Mouse (Mus musculus) kidney, adult 2 months (tissue): ENCODE results near the gene Ikbke. TPM values are rescaled to one million over a fixed set of nuclear protein-coding genes. Genes with fewer than 3 reads are reported as not detected.

Experiments used
- DNase-seq: peaks from one replicate; pipeline ENCODE4 v3.0.0; 2021
- H3K27ac ChIP-seq: fragments of 200-500 bp; 2 replicates; pipeline ENCODE4 v1.5.1; 2012; ENCODE audit warnings: low read depth, low read length, control low read depth, inconsistent platforms; ENCODE audit not compliant: insufficient read depth
- H3K27me3 ChIP-seq: fragments of 200-500 bp; replicated peaks from 2 replicates; pipeline ENCODE4 v1.6.1; 2012; ENCODE audit warnings: mild to moderate bottlenecking, moderate library complexity, low read length, inconsistent platforms; ENCODE audit not compliant: control insufficient read depth, insufficient read depth
- H3K36me3 ChIP-seq: fragments of 200-500 bp; 2 replicates; pipeline ENCODE4 v1.6.1; 2012; ENCODE audit warnings: mild to moderate bottlenecking, moderate library complexity, low read length, inconsistent platforms; ENCODE audit not compliant: control insufficient read depth, insufficient read depth
- H3K4me1 ChIP-seq: fragments of 200-500 bp; 2 replicates; pipeline ENCODE4 v1.6.1; 2011; ENCODE audit warnings: low read length; ENCODE audit not compliant: control insufficient read depth, insufficient read depth
- H3K4me3 ChIP-seq: fragments of 200-500 bp; 2 replicates; pipeline ENCODE4 v1.5.1; 2011; ENCODE audit warnings: mild to moderate bottlenecking, low read depth, low read length, control low read depth; ENCODE audit not compliant: insufficient read depth
- CTCF ChIP-seq: fragments of 200-500 bp; conservative IDR thresholded peaks from 2 replicates; pipeline ENCODE4 v1.5.1; 2011; ENCODE audit warnings: low read depth, mild to moderate bottlenecking, control low read depth, low read length, moderate library complexity, mixed read lengths; ENCODE audit not compliant: insufficient read depth, insufficient read length
- POLR2A ChIP-seq: fragments of 200-500 bp; IDR thresholded peaks from one replicate; pipeline ENCODE4 v1.6.1; 2011; ENCODE audit warnings: low read depth, low read length, control low read depth
- WGBS: fragments of 180-500 bp; shearing (Covaris S2); methylation state at CpG from one replicate; pipeline ENCODE4 v1.1.7; 2018; 5-methylcytosine and 5-hydroxymethylcytosine counted together
- polyA plus RNA-seq: library from polyadenylated mRNA; depleted of rRNA; stranded (reverse); fragments of >200 nt; gene quantifications from 2 replicates; pipeline ENCODE4 v1.2.3, GENCODE M21; 2012

Gene Ikbke
- polyA plus RNA-seq, 1 experiment, result 10.5 TPM

DNA sequence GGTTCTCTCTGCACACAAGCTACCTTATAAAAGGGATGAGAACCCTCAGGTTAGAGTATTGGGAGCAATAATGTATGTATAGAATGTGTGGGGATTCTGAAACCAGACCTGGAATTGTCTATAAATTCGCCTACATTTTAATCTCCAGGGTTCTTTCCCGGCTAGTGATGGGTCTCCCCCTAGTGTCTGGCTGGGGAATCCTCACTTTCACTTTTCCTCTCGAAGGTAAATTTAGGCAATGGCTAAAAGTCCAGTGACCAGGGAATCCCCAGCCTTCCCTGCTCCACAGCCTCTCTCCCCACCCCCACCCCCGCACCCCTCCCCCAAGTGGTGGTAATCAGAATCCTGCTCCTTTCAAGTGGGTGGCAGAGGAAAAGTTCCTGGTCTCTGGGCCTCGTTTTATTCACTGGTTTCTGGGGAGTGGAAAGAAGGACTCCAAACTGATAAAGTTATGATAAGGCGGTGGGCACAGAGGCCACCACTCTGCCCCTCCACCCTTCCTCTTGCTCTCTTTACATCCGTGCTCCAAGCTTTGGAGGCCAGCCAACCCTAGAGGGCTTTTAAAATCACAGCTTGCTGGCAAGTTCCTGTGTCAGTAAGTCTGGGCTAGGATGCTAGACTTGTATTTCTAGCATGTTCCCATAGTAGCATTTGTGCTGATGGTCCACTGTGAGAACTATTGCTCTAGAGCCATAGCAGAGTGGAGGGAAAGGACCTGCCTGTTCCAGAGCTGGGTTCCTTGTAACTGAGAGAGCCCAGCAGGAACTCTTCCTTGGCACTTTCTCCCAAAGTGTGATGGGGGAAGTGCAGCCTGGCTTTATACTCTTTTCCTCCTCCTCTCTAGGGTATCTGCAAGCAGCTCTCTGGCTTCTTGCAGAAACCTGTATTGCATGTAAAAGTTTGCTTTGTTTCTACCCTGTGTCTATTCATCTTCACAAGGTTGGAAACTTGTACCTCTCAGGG, 32.7 kb downstream of the Ikbke start:
- Histone ChIP-seq H3K27ac (no peak overlapping the region), H3K4me3 (no peak overlapping the region), H3K27me3 (no peaks in the 10 kb centered on the region), H3K4me1 (peaks cover 11% of the 10 kb centered on the region; the same call in 1 of the 2 replicates), H3K36me3 (no peaks in the 10 kb centered on the region)
- DNase-seq, result peak; percentile 69
- TF ChIP-seq CTCF, result peak; percentile 67
- TF ChIP-seq POLR2A, result no peak
- WGBS, result 12% methylated on average over 7 of the region's 7 CpGs

DNA sequence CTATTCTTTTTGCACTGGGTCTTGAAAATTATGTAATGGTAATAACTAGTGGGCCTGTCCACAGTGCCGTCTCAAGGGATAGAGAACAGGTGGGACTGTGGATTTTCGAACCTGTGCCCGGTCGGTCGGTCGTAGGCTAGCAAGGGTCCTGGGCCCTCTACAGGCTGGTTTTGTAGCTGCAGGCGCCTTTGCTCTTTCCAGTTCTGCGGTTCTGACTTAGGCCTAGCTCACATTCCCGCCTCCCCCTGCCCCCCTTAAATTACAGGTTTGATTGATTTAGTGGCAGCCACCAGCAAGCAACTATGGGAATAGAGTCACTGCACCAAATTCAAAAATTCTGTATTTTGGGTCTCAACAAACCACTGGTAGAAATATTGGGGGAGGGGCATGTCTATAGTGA, 33.5 kb downstream of the Ikbke start:
- H3K36me3 ChIP-seq, result no peaks in the 10 kb centered on the region
- WGBS, result 8% methylated on average over 9 of the region's 9 CpGs
- peaks cover 11% of the 10 kb centered on the region; the same call in 1 of the 2 replicates for H3K4me1 ChIP-seq
- no peak overlapping the region for H3K27ac ChIP-seq
- TF ChIP-seq POLR2A (no peak), CTCF (peak; percentile 60)
- peak; percentile 67 for DNase-seq
- no peaks in the 10 kb centered on the region for H3K27me3 ChIP-seq
- peak overlapping the region; percentile 79 for H3K4me3 ChIP-seq

DNA sequence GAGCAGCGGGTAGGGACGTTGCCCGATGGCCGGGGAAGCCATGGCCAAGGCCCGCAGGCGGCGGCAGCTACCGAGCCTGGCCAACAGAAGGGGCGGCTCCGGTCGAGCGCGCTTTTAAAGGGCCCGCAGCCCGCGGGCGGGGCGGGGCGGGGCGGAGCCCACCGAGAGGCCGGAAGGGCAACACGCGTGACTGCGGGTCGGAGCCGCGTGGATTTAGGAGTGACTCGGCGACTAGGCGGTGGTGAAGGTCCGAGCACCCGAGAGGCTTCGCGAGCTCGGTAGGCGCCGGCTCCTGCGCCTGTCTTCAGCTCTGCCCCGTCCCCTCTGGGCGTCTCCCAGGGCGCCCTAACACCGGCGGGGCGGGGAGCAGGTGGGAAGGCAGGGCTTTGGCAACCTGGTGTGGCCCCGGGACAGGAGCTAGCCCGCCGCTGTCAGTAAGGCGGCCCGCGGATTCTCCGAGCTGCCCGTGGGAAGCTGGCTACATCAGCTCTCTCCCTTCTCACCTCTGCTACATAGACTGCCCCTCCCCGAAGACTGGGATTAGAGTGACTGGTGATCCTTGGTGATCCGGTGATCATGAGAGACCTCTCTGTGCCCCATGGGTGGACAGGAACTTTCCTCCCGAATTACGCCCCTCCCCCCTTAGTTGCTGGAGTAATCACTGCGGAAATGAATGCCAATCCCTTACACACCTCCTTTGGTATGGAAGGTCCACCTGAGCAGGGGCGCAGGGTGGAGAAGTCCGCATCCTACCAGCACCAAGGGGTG, 34.1 kb downstream of the Ikbke start, which contains the start of gene Rassf5:
TSS of gene Rassf5 (minus strand) at position 170 of the 768 bp plus-strand sequence.
- Histone ChIP-seq H3K4me1 (peaks cover 11% of the 10 kb centered on the region; the same call in 1 of the 2 replicates), H3K27ac (0 out of 2 replicates have a peak within 1 kb of the TSS, but pooled peaks have one; percentile 2), H3K36me3 (no peaks in the 10 kb centered on the region), H3K27me3 (no peaks in the 10 kb centered on the region), H3K4me3 (peak within 1 kb of the TSS; percentile 79)
- DNase-seq, result peak; percentile 88
- TF ChIP-seq POLR2A (no peak), CTCF (no peak)
- under 1% methylated on average over 60 of the region's 60 CpGs for WGBS

DNA sequence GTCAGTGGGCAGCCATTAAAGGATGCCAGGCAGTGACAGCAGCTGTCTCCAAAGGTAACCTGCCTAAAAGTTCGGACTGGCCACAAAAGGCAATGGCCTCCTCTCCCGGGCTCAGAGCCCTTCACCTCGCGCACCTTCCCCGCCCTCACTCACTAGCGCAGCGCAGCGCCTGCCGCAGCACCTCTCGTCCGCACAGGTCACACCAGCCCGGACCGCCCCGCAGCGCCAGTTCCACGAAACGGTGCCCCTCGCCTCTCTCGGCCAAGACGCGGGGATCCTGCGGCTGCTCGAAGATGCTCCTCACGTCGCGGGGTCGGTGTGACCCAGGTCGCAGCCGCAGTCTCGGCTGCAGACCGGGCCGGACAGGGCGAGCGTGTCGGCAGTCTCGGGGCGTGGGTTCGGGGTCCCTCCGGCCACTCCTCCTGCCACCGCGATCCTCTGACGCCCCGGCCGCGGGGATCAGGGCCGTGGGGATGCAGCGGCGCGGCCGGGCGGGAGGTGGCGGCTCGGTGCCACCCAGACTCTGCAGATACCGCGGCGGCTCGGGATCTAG, 34.8 kb downstream of the Ikbke start:
- TF ChIP-seq POLR2A (no peak), CTCF (no peak)
- no peaks in the 10 kb centered on the region for H3K27me3 ChIP-seq
- H3K27ac ChIP-seq, result 0 out of 2 replicates have a peak overlapping the region, but pooled peaks have one; percentile 2
- peak; percentile 17 for DNase-seq
- WGBS, result 4% methylated on average over 57 of the region's 57 CpGs
- no peaks in the 10 kb centered on the region for H3K36me3 ChIP-seq
- peak overlapping the region; percentile 79 for H3K4me3 ChIP-seq
- H3K4me1 ChIP-seq, result peaks cover 11% of the 10 kb centered on the region; the same call in 1 of the 2 replicates

DNA sequence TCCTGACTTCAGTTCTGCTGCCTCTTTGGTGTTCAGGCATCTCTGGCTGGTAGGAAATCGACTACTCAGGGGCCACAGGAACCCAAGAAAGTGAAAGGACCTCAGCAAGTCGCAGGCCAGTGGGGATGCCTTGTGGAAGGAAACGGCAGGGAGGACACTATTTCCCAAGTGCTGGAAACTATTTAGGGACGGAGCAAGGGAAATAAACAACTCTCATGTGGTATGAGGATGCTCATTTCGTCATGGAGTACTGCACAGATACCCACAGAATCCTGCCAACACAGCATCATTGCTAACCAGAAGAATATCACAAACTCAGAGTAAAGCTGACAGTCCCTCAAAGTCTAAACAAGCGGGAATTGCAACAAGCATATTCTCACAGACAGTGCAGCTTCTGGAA, 36.5 kb downstream of the Ikbke start:
- TF ChIP-seq POLR2A (no peak), CTCF (no peak)
- Histone ChIP-seq H3K4me1 (peaks cover 11% of the 10 kb centered on the region; the same call in 1 of the 2 replicates), H3K4me3 (no peak overlapping the region), H3K27ac (no peak overlapping the region), H3K36me3 (no peaks in the 10 kb centered on the region), H3K27me3 (no peaks in the 10 kb centered on the region)
- DNase-seq, result peak; percentile 42
- 31% methylated on average over 6 of the region's 6 CpGs for WGBS

DNA sequence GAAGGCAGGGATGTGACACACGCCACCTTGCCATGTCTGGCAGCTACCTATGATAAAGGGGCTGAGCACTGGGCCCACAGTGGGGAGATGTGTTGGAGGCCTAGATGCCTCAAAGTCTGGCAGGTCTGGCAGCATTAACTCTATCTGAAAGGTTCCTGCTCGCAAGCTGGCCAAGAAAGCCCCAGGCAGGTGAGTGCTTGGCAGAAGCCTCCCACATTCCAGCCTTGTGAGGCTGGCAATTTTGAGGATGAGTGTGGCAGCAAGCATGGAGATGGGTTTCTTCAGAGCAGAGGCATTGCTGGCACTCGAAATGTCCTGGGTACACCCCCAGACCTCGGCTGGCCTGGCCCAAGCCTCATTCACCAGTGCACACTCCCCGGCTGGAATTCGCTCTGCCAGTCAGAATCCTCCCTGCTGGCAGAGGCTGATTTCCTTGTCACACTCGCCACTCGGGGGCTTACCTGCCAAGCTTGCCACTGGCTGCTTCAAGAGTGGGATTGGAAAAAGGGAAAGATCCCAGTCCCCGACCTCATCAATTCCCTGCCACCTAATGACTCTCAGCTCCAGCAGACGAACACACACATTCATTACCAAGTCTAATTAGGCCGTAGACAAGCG, 39.7 kb downstream of the Ikbke start:
- peak overlapping the region; percentile 28; the same call in 1 of the 2 replicates for H3K27ac ChIP-seq
- WGBS, result 76% methylated on average over 12 of the region's 12 CpGs
- 0 out of 2 replicates have a peak, but pooled peaks cover 5% of the 10 kb centered on the region for H3K4me1 ChIP-seq
- TF ChIP-seq POLR2A, result no peak
- TF ChIP-seq CTCF, result no peak
- DNase-seq, result no peak
- H3K36me3 ChIP-seq, result no peaks in the 10 kb centered on the region
- H3K27me3 ChIP-seq, result no peaks in the 10 kb centered on the region
- H3K4me3 ChIP-seq, result no peak overlapping the region
